Mouse (Mus musculus): ENCODE data around the gene Daam1.
"Not testable (repeated sequence)": the region's sequence is repeated elsewhere in the genome, so short reads cannot be mapped to it uniquely, and the experiment has no call there.

Daam1 gene

DNA sequence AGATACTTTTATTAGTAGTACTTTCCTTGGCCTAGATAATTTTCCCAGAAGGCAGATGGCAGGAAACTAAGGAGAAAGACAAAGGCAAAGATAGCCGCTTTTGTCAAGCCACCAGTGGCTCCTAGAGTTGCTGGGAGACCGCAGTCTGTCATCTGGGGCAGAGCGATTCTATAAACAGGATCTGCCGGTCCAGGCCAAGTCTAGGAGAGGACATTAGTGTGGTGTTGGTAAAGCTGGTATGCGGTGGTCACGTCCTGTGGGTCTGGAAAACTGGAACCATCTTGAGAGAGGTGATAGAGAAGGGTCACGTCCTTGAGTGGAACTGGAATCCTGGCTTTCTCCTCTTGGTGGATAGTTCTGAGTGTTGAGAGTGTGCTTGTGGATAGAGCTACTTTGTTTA, 3.2 kb downstream of the Daam1 start:
- DNase-seq (ENCODE audit: low read depth, low spot score), result no peak

GRCm38 (mm10) chr12:71835966-71836668, 5.2 kb downstream of the Daam1 start:
- no peak for DNase-seq (ENCODE audit: low read depth, low spot score)

DNA sequence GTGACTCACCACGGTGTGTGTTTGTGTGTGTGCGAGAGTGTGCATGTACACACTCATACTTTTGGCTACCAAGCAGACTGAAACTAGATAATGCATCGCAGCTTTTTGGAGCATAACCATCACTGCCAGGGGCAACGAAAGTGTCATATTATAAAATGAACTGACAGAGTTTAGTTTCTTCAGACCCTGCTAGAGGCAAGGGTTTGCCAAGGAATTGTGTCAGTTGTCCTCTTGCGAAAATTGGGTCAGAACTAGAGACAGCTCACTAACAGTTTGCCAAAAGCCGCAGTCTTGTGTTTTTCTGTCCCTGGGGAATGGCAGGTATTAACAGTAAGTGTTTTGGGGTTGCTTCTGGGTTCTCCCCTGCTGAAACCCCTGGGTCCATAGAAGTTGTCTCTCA, 5.9 kb downstream of the Daam1 start:
- no peak for DNase-seq (ENCODE audit: low read depth, low spot score)

GRCm38 (mm10) chr12:71837576-71837975, 6.7 kb downstream of the Daam1 start:
- DNase-seq (ENCODE audit: low read depth, low spot score), result no peak

DNA sequence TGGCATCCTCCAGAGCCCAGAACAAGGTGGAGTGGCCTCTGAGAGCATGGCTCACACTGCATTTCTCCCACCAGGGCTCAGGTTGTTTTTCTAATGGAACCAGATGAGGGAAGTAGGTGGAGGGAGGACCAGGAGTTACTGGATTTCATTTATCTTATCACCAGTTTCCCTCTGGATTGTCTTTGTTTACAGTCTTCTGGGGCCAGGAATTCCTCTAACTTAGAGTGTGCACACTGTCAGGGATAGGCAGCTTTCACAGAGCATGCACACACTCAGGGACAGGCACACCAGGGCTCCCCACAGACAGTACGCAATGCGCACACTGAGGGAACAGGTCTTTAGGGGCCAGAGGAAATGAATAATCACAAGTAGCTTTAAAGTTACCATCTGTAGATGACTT, 7.4 kb downstream of the Daam1 start:
- DNase-seq (ENCODE audit: low read depth, low spot score), result no peak

DNA sequence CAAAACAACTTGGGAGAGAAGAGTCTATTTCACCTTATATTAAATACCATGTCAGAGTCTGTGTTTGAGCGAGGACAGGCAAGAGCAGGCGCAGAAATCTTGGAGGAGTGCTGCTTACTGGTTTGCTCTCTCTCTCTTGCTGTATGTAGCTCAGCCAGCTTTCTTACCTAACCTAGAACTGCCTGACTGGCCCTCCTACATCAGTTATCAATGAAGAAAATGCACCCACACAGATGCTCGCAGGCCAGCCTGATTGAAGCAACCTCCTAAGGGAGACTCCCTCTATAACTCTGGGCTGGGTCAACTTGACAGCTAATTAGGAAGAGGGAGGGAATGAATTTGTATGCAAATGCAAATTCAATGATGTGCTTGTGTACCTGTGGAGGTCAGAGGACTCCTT, 8.8 kb downstream of the Daam1 start:
- peak; percentile 36 for DNase-seq (ENCODE audit: low read depth, low spot score)

DNA sequence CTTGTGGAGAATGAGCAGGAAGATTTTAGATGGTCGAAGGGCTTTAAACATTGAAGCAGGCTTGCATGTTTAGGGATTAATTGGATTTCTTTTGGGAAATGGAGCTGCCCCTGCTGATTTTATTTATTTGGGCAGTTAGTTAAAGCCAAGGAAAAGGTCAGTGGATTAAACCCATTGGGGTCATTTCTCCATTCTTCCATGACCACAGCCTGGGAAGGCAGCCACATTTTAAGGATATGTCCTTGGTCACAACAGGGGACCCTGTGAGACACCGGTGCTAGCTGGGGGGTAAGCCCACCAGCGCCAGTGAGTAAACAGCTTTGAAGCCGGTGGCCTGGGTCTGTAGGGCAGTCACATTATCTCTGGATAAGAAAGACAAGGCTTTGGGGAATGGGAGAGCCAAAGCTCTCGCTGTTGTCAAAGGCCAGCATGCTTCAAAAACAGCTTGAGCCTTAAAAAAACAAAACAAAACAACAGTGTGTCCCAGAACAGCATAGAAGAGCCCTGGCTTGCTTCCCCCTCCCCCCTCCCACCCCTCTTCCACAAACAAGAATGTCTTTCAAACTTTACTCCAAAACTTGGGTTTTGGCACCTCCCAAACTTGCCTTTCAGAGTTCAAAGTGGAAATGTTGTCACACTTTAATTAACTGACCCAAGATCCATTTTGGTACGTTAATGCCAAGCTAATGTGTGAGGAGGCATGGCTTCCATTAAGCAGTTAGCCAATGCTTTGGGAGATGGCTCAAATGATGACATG, 9.7 kb downstream of the Daam1 start:
- DNase-seq (ENCODE audit: low read depth, low spot score), result no peak

DNA sequence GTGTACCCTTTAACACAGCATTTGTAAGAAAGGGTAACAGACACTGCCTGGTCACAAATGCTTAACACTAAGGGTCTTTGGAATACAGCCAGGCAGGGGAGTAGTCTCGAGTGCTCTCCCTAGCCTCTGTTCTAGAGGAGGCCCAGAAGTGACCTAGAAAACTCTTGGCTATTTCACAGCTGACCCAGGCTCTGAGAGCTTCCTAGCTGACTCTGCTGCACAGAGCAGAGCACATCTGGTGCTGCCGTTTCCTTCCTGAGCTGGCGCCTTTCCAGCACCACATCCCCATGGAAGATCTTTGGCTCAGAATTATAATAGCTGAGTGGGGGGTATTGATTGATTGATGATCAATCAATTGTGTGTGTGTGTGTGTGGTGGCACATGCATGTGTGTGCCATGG, 11.1 kb downstream of the Daam1 start:
- no peak for DNase-seq (ENCODE audit: low read depth, low spot score)

- DNase-seq (ENCODE audit: low read depth, low spot score), result no peak
These were observed 11.7 kb downstream of the Daam1 start for GRCm38 (mm10) chr12:71842588-71842987.

DNA sequence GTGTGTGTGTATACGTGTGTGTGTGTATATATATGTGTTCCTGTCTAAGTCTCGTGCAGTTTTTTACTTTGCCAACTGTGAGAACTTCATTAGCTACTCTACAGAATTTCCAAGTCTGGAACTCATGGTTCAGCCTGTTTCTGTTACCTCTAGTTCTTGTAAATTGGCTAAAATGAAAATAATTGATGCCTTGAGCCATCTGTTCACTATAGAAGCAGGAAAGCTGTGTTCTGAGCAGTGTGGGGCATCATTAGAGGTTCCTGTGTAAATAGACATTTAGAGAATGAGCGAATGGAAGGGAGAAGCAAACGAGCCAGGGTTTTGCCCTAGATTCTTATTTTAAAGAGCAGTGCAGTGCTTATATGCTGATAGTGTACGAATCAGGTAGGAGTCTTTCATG, 14.6 kb downstream of the Daam1 start:
- DNase-seq (ENCODE audit: low read depth, low spot score), result no peak

- not testable (repeated sequence) for DNase-seq (ENCODE audit: low read depth, low spot score)
These were observed 15.5 kb downstream of the Daam1 start for GRCm38 (mm10) chr12:71846416-71846815.

GRCm38 (mm10) chr12:71847024-71847423, 16.1 kb downstream of the Daam1 start:
- DNase-seq (ENCODE audit: low read depth, low spot score), result not testable (repeated sequence)

- no peak for DNase-seq (ENCODE audit: low read depth, low spot score)
These were observed 16.7 kb downstream of the Daam1 start for GRCm38 (mm10) chr12:71847617-71848016.

DNA sequence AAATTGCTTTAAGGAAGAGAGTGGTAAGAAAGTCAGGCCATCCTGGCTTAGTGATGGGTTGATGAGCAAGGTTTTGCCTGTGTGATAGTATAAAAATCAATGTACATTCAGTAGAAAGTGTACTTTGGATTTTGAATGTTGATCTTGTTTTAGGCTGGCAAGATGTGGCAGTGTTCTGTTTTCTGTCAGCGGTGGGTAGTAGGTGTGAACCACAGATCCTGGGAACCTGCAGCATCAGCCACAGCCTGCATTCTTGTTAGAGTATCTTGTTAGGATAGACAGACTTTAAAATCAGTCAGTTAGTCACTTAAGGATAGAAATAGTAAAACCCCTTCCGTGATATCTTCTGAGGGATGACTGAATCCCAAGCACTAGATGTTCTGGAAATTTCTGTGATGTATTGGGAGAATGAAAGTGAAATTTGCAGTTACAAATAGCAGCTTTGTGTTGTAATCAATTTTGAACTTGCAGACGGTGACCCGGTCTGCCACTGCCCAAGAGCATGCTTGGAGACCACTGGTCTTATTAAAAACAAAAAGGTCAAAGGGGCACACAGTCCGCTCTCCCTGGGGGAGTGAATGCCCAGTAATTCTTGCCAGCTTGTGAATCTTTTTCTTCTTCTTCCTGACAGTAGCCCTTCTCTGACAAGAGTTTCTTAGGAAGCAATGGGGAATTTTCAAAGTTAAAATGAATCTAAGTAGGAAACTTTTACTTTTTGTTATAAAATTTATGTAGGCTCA, 17.3 kb downstream of the Daam1 start:
- no peak for DNase-seq (ENCODE audit: low read depth, low spot score)

DNA sequence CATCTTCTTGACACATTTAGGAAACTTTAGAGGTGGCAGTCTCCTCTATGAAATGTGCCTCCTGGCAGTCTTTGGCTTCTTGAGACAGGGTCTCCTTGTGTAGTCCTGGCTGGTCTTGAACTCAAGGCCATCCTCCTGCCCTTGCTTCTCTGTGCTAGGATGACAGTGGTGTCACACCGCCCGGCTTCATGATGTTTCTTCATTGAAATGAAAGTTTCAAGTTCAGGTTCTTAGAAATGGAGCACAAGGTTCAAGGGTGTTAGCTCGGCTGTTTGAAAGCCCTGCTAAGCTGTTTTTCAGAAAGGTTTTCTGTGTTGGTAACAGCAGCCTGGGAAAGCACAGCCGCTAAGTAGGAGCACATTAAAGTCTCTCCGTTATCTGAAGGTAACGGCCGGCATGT, 18.2 kb downstream of the Daam1 start:
- DNase-seq (ENCODE audit: low read depth, low spot score), result no peak

DNA sequence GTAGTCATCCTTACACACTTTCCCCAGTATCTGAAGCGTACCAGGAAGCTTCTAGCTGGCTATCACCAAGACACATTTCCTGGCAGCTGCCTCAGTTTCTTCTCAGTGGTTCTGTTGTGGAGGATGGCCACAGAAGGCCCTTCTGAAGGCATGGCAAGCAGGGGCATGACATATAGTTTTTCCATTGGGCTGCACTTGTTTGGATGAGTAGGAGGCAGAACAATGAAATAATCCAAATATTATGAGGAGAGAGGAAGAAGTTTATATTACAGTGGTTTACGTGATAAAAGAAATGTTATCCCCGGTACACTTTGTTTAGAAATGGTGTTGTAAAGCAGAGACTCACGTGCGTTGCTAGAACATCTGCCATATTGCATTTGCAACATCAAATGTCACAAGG, 19.3 kb downstream of the Daam1 start:
- DNase-seq (ENCODE audit: low read depth, low spot score), result no peak

- no peak for DNase-seq (ENCODE audit: low read depth, low spot score)
These were observed 21.8 kb downstream of the Daam1 start for GRCm38 (mm10) chr12:71852678-71853077.

DNA sequence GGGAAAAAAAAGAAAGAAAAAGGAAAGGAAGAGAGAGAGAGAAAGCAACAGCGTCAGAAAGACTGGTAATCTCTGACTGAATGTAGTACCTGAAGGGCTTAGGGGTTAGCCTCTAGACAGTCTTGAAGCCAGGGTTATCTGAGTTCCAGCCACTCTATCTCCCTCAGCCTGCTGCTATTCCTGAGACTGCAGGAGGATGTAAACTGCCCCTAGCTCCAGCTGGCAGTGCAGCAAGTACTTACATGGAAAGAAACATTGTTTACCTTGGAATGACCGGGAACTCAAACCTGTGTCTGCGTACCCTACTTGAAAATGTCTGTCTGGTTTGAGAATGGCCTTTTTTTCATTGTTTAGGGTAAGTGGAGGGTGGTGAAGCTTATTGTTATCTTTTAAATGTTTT, 22.8 kb downstream of the Daam1 start:
- DNase-seq (ENCODE audit: low read depth, low spot score), result no peak

DNA sequence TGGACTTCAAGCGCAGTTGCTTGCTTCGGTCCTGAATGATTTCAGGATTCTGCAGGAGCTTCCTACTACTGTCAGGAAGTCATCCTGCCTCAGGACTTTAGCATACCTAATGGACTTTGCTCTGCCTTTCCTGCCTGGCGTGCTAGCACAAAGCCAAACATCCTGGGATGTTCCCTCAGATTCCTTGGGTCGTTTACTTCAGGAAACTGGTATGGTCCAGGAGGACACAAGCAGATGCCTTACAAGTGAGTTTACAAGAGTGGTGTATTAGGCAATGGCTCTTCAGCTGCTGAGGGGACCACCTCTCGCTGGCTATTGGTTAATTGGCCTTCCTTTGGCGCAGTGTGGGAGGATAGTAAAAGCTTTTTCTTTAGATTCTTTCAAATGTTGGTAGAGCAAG, 23.3 kb downstream of the Daam1 start:
- peak; percentile 21 for DNase-seq (ENCODE audit: low read depth, low spot score)

DNA sequence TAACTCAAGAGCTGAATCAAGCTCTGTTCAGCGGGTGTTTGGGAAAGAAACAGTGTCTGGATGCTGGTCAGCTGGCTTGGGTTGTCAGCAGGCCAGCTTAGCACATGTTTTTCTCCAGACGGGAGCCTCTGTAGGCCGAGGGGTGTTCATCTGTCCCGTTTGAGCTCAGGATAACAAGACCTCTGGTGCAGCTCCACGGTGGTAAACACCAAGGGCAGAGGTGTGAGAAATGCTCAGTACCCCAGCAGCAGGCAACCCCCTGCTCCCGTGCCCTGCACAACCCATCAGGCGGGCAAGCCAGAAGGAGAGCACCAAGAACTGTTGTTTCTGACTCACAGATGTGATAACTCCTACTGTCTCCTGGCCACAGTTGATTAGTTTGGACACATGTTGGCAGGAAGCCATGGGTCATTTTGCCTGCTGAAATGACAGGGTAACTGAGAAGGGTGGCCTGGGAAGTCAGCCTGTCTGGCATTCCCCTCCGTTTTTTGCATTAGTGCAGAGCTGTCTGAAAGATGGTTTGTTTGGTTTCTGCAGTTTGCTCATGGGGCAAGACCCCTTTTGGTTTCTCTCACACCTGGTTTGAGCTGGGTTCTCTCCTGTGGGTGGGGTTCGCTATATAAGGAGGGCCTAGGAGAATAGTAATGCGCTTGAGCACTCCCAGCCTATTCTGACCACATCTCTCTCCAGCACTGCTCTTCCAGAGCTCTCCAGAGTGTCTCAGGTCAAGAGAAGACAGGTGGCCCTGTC, 25.0 kb downstream of the Daam1 start:
- DNase-seq (ENCODE audit: low read depth, low spot score), result no peak

DNA sequence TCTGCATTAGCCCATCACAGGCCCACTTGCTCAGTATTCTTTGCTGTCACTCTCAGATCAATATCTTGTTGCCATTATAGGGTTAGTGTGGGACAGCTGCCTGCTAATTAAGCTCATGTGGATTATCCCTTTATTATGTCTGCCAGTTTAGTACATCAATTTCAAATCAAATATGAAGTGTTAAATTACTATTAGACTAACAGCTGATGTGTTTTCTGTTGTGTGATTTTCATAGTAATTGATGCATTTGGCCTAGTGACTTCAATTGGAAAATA, 25.5 kb downstream of the Daam1 start:
- DNase-seq (ENCODE audit: low read depth, low spot score), result no peak

- DNase-seq (ENCODE audit: low read depth, low spot score), result no peak
These were observed 28.2 kb downstream of the Daam1 start for GRCm38 (mm10) chr12:71859096-71859495.
